In genomic region chr1:38310496-38310895, GRCm38 (mm10) we compare ENCODE assay signal across 24 mouse cellular contexts.
"Had no signal": no experiment of that assay in that cellular context is flagged by ENCODE, and none has a peak within 500 bp of the region (broad histone marks: within the 10 kb centered on the region; RNA-seq: fewer than 3 reads in every experiment).

No protein-coding gene starts in this region.

- H3K4me3 ChIP-seq: heart, embryonic 13.5 days; heart, embryonic 15.5 days; hindbrain, embryonic 13.5 days; hindbrain, embryonic 15.5 days; kidney, embryonic 15.5 days; left cerebral cortex, adult 2 months; limb, embryonic 15.5 days; liver, embryonic 12.5 days had no signal

- H3K27ac ChIP-seq: heart, embryonic 13.5 days; heart, embryonic 15.5 days; hindbrain, embryonic 13.5 days; hindbrain, embryonic 15.5 days; hindbrain, postnatal 0 days; kidney, embryonic 15.5 days; kidney, postnatal 0 days; left cerebral cortex, adult 2 months; limb, embryonic 15.5 days; liver, embryonic 12.5 days; liver, embryonic 14.5 days had no signal

- H3K36me3 ChIP-seq: heart, embryonic 13.5 days; heart, embryonic 15.5 days; hindbrain, embryonic 13.5 days; hindbrain, embryonic 15.5 days; kidney, embryonic 15.5 days; limb, embryonic 15.5 days; liver, embryonic 12.5 days had no signal

- H3K27me3 ChIP-seq: heart, embryonic 13.5 days; heart, embryonic 15.5 days; hindbrain, embryonic 13.5 days; hindbrain, embryonic 15.5 days; kidney, embryonic 15.5 days; limb, embryonic 15.5 days; liver, embryonic 12.5 days had no signal

- H3K9ac ChIP-seq: heart, embryonic 13.5 days; heart, embryonic 15.5 days; hindbrain, embryonic 13.5 days; hindbrain, embryonic 15.5 days; kidney, embryonic 15.5 days; limb, embryonic 15.5 days; liver, embryonic 12.5 days; liver, embryonic 14.5 days had no signal

- DNase-seq: gastrocnemius, postnatal 14 days; gastrocnemius, postnatal 36 days; heart, adult 18-20 months; heart, postnatal 14 days; heart, postnatal 36 days; kidney, adult 11 months; kidney, adult 2 months; kidney, adult 9 months; kidney, postnatal 14 days; kidney, postnatal 36 days; layer of hippocampus, adult 9-11 months had no signal

- H3K4me2 ChIP-seq: heart, embryonic 11.5 days; heart, embryonic 13.5 days; heart, embryonic 15.5 days; hindbrain, embryonic 13.5 days; hindbrain, embryonic 15.5 days; kidney, embryonic 15.5 days; limb, embryonic 15.5 days; liver, embryonic 12.5 days had no signal

- ATAC-seq: hindbrain, postnatal 0 days; intestine, embryonic 16.5 days; liver, embryonic 12.5 days had no signal

- H3K4me1 ChIP-seq: liver, embryonic 12.5 days had no signal

- H3K9me3 ChIP-seq: heart, embryonic 13.5 days; heart, embryonic 15.5 days; hindbrain, embryonic 13.5 days; hindbrain, embryonic 15.5 days; kidney, embryonic 15.5 days; limb, embryonic 15.5 days; liver, embryonic 12.5 days had no signal
